Mouse (Mus musculus): ENCODE results near the gene Slc35b4. TPM values are rescaled to one million over a fixed set of nuclear protein-coding genes. Genes with fewer than 3 reads are reported as not detected.

The Slc35b4 gene
- total RNA-seq, 2 experiments from 2014 or later, result 7.9 to 8.0 TPM

DNA sequence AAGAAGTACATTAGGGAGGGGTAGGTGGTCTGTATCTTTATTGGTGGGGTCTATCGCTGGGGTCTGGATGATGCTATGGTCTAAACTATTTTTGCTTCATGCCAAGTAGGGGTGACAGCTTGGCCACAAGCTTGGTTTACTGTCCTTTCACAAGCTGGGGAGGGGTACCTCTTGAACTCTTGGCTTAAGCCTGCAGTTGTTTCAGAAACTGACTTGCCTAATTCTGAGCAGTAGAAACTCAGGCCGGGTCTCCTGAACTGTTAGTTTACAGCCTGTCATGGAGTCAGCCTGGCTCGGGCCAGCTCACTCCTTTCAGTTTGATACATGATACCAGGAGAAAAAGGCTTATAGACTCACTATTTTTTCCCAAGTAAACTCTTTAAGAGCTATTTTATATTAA, 38.5 kb downstream of the Slc35b4 start:
- DNase-seq (ENCODE audit: low spot score), result no peak

DNA sequence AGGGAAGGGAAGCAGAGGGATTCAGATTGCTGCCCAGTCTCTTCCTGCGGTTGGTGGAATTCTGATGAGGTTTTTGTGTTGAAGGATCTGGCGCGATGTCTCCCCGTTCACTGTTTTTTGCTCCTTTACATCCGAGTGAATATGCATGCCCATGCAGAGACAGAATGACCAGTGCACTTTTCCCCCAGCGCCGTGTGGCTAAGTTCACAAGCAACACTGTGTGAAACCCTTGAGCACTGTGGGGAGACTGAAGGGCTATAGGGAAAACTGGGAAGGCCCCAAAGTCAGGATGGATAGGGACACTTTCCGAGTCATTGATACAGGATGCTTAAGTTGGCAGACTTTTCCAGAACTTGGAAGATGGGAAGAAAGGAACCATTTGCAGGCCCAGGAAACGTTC, 44.5 kb downstream of the Slc35b4 start:
- no peak for DNase-seq (ENCODE audit: low spot score)

DNA sequence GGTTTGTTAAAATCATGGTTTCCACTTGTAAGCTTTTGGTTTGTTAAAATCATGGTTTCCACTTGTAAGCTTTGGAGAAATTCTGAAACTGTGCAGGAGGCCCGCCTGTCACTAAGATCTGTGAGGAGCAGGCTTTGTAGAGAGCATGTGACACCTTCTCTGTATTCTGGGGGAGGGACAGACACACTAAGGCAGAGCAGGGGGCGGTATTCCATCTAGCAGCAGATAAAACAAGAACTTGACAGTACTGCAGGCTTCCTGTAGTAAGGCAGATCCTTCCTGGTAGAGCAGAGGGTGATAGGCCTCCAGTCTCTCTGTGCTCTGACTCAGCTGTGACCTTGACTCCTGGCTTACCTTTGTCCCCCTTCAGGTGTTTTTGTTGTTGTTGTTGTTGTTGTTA, 47.6 kb downstream of the Slc35b4 start:
- DNase-seq (ENCODE audit: low spot score), result no peak

DNA sequence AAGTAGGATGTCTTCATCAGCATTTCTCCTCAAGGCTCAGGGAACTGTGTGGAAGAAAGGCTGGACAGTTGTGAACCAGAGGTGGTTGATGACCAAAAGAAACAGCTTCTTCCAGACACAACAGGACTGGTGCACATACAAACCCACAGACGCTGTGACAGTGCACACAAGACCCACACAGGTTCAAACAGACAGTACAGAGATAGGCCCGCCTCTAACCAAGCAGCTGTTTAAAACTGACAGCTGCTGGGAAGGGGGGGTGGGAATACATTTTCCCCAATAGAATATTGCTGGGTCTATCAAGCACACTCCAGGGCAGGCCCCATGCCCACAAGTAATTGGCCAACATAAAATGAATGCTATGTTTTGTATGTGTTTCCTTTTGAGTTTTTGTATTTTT, 52.5 kb downstream of the Slc35b4 start:
- no peak for DNase-seq (ENCODE audit: low spot score)

DNA sequence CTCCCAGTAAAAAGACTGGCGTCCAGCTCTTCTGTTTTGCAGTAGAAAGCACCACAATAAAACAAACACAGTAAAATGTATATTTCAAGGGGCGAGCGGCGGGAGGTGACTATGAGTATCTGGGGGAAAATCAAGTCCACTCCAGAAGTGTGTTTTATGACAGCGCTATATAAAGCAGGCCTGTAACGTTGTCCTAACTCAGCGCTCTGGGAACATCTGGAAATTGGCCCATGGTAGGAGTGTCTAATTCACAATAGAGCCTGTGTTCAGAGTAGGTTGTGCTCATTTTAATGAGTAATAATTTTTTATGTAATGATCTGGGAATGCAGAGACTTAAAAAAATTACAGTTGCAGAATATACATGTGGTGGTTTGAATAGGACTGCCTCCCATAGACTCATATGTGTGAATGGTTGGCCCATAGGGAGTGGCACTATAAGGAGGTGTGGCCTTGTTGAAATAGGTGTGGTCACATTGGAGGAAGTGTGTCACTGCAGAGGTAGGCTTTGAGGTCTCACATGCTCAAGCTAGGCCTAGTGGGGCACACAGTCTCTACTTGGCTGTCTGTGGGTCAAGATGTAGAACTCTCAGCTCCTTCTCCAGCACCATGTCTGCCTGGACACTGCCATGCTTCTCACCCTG, 60.0 kb downstream of the Slc35b4 start:
- no peak for DNase-seq (ENCODE audit: low spot score)

DNA sequence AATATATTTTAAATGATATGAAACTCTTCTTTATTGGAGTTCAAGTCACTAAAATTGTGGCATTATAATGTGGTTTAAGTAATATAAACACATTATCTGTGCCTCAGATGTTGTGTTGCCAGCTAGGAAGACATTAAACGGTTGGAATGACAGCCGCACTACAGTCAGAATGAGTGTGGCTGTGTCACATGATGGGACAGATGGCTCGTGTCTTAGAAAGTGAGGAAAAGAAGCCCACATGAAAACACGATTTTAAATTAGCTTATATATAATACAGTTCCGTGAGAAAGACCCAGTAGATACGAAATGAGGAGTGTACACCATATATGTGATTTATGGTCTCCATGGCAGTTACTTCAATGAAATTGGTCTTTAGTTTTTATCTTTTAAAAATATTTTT, 65.5 kb downstream of the Slc35b4 start:
- no peak for DNase-seq (ENCODE audit: low spot score)

DNA sequence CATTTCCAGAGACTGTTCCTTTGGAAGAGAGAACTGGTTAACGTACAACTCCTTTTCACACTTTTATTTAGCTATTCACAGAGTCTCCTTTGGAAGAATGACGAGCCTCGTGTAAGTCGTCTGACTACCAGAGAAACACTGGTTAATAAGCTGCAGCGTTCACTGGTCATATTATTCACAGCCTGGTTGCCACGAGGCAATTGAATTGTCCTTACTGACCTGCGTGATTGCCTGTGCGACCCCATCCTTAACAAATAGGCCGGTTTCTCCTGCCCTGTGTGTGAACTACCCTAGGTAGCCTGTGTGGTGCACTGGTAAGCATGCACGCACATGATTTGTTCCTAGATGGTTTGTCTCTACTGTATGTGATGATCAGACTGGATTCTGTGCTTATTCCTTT, 66.3 kb downstream of the Slc35b4 start:
- DNase-seq (ENCODE audit: low spot score), result no peak

Other genes with a start within 250 kb of the Slc35b4 start
- under 1 TPM in 1 of 2 experiments, not detected in 1; 0.05 TPM for gene Lrguk, start 147.7 kb downstream of the Slc35b4 start, total RNA-seq (2021)
- 100 to 1,000 TPM; 171 to 189 TPM for gene Akr1b3, start 140.4 kb upstream of the Slc35b4 start, total RNA-seq (2021)
- gene Akr1b8, start 177.0 kb upstream of the Slc35b4 start, total RNA-seq (2021), result 1 to 10 TPM; 2.6 TPM
- 10 to 100 TPM; 53.7 to 55.5 TPM for gene Akr1b10, start 207.1 kb upstream of the Slc35b4 start, total RNA-seq (2021)
- gene Akr1b7, start 235.2 kb upstream of the Slc35b4 start, total RNA-seq (2021), result not detected

Data from gastrocnemius, adult 18-20 months (tissue).